Mouse (Mus musculus) frontal cortex, adult 2 months (tissue): ENCODE measurements at regions not wholly inside any gene's neighbourhood (a gene's known extent, or its start where the extent isn't known, plus 50 kb on each side); places are given as distances from the start of the nearest gene placed in this dataset.
"Not testable (repeated sequence)": the region's sequence is repeated elsewhere in the genome, so short reads cannot be mapped to it uniquely, and the experiment has no call there.

Experiments used
- DNase-seq, 2 experiments: peaks; one replicate each; pipeline ENCODE4 v3.0.0; 2022; ENCODE audit warnings: low spot score in 1 of 2; ENCODE audit errors: extremely low spot score in 1 of 2

DNA sequence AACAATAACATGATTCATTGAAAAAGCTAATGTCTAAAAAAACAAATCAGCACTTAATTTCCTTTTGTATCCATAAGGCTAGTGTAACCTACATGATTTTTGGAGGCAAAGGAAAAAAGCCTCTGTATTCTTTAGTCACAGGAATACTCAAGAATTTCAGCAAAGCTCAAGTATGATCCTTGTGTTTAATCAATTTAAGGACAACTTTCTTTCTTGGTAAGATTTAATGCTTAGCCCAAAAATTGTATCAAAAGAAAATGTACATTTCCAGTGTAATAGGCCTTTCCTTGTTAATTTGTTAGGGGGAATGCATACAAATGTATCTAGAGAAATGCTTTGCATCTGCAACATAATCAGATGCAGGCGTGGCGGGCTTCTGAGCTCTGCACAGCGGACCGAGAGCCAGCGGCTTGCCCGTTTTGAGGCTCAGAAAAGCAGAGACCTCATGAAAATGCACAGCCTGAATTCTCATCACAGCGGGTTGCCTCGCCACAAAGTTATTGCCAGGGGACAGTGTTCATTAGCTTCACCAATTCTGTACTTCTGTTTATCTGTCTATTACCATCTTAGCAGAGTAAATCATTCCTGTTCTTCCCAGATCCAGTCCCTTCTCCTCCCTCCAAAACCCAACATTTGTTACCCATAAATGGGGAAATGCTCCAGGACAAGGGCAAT is 133.2 kb upstream of the Kiz start:
- DNase-seq, result no peak

- no peak for DNase-seq
Observed at GRCm38 (mm10) chr2:146723172-146723571, 132.5 kb upstream of the Kiz start.

GRCm38 (mm10) chr2:146723671-146724070 is 132.0 kb upstream of the Kiz start:
- DNase-seq, result no peak

- DNase-seq, result no peak
Observed at GRCm38 (mm10) chr2:146724142-146724679, 131.5 kb upstream of the Kiz start.

GRCm38 (mm10) chr2:146724924-146725555 is 130.6 kb upstream of the Kiz start:
- DNase-seq, result no peak

DNA sequence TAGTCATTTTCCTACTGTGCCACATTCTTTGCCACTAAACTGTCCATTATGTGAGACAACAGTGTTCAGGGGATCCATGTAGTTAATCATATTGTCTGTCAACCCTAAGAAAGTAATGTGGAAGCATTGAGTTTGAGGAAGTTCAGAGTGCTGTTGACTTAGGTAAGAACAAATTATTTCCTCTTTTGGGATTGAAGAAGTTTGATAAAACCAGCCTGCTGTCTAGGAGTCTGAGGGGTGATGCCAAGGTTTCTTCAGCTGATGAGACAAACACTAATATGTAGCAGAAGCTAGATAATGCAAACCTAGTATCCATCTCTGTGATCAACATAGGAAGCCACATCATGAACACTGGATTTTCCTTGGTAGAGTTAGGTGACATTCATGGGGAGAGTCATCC is 127.0 kb upstream of the Kiz start:
- DNase-seq, result no peak

- no peak for DNase-seq
Observed at GRCm38 (mm10) chr2:146731081-146731480, 124.6 kb upstream of the Kiz start.

GRCm38 (mm10) chr2:146732891-146733290 is 122.8 kb upstream of the Kiz start:
- not testable (repeated sequence) for DNase-seq

GRCm38 (mm10) chr2:146744396-146744795 is 111.3 kb upstream of the Kiz start:
- DNase-seq, result no peak

DNA sequence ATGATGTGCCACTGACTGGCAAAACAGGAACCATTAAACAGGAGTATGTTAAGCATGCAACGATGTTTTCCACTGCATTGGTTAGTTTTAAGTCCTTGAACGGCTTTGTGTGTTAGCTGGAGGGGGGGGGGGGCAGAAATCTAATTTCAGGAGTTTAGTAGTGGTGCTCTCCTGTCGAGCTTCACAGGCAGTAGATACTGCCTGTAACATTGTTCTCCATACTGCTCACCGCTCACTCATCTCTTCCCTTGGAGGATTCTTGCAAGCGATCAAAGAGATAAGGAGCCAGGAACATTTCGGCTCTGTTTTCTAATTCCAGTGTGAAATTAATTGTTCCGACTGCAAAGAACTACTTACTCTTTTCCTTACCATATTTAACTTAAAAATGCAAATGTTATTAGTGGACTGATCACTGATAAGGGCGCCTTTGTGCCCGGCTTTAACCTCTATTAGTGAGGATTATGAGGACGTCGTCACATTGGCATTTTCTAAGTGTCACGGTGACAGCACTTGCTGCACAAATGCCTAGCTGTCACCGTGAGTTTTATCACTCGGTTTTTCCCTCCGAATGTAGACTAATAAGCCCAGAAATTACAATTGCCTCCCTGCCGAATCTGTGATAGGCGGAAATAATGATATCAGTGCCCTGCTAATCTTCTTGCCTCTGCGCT is 110.5 kb upstream of the Kiz start:
- no peak for DNase-seq

DNA sequence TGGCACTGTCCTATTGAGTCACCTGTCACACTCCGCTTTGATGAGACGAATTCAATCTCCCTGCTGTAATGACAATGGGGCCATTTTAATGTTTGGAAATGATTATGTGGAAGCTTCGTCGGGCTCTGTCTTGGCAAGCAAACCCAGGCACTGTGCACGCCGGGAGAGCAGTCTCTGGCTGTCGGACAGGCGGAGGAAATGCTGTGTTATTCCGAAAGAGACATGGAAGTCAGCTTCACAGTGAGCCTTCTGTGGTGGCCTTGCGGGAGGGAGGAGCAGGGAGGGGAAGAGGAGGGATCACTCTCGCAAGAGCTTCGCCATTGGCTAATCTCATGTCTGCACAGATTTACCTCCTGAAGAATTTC is 110.0 kb upstream of the Kiz start:
- peak; percentile 32 to 54 for DNase-seq

DNA sequence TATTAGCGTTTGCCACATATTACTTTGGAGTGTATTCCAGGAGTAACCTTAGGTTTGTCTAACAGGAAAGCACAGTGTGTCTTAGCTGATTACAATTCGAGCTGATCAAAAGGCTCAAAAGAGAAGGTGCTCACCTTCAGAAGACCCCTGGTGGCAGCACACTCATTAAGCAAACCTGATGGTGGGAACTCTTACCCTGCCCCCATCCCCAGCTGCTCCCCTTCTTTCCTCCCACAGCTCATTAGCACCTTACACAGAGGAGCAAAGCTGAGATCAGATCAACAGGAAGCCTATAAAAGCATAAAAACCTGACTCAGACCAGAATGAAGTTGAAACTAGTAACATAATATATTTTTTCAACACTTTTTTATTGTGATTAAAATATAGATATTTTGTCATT is 101.7 kb upstream of the Kiz start:
- no peak for DNase-seq

- DNase-seq, result no peak
Observed at GRCm38 (mm10) chr2:146763522-146764144, 92.0 kb upstream of the Kiz start.

- no peak for DNase-seq
Observed at GRCm38 (mm10) chr2:146764313-146765255, 91.1 kb upstream of the Kiz start.

- DNase-seq, result no peak
Observed at GRCm38 (mm10) chr2:146774876-146775275, 80.8 kb upstream of the Kiz start.

DNA sequence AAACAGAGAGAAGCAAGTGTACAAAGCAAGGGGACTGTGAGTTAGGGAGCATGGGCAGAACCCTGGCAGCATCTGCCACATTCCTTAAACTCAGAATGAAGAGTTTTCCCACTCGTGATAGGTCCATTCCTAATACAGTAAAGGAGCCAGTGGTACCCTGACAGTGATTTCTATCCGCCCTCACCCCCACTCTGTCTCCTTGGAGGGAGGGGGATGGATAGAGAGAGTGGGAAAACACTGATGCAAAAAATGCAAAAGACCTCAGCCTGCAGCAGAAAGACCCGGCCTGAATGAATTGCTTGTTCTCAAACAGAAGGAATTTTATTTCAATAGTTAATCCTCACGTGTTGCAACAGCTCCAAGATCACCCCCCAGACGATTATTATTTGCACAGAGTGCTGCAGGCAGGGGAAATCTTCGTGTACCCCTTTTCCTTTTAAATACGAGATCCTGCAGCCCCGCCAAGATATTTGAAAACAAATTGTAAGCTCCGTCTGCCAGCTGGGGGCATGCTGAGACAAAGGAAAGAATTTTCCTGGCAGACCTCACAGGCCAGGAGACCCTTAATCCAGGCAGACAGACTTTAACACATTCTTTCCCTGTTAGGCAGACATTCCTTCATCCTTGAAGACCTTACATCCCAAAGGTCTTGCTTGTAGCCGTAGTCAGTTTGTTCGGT is 68.4 kb upstream of the Kiz start:
- no peak for DNase-seq

GRCm38 (mm10) chr2:146787811-146788455 is 67.7 kb upstream of the Kiz start:
- DNase-seq, result no peak

GRCm38 (mm10) chr2:146792844-146793420 is 62.7 kb upstream of the Kiz start:
- DNase-seq, result no peak

GRCm38 (mm10) chr2:146802973-146803372 is 52.7 kb upstream of the Kiz start:
- no peak for DNase-seq
